Comparison of ENCODE assay signal across 28 mouse cellular contexts in the genomic region with DNA sequence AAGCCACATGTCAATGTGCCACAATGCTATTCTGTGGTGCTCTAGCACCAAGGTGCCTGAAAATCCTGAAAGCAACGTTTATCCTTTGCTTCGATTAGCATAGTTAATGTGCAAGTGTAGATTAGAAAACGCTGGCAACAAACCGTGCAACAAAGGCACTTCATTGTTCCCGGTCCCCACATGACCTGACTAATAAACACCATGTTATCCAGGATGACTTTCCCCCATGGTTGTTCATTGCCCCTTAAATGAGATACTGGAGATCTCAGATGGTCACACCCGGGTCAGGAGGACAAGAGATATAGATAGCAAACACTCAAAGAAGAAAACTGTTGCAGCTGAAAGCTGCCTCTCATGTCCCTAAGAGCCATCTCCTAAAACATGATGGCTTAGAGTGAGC.
"Had no signal": no experiment of that assay in that cellular context is flagged by ENCODE, and none has a peak within 500 bp of the region (broad histone marks: within the 10 kb centered on the region; RNA-seq: fewer than 3 reads in every experiment).

No protein-coding gene starts in this region.

- H3K27ac ChIP-seq: embryonic facial prominence, embryonic 10.5 days; embryonic facial prominence, embryonic 12.5 days; embryonic facial prominence, embryonic 13.5 days; embryonic facial prominence, embryonic 15.5 days; forebrain, embryonic 10.5 days; forebrain, embryonic 12.5 days; forebrain, embryonic 13.5 days; forebrain, embryonic 15.5 days; gastrocnemius, adult 2 months; heart, adult 2 months had no signal

- H3K4me3 ChIP-seq: embryonic facial prominence, embryonic 10.5 days; embryonic facial prominence, embryonic 12.5 days; embryonic facial prominence, embryonic 13.5 days; embryonic facial prominence, embryonic 15.5 days; erythroblast, embryonic 14.5 days; forebrain, embryonic 10.5 days; forebrain, embryonic 12.5 days; forebrain, embryonic 13.5 days; forebrain, embryonic 15.5 days; gastrocnemius, adult 2 months; heart, adult 2 months had no signal

- H3K9me3 ChIP-seq: embryonic facial prominence, embryonic 10.5 days; embryonic facial prominence, embryonic 12.5 days; embryonic facial prominence, embryonic 13.5 days; embryonic facial prominence, embryonic 15.5 days; forebrain, embryonic 10.5 days; forebrain, embryonic 12.5 days; forebrain, embryonic 13.5 days; forebrain, embryonic 15.5 days had no signal

- DNase-seq: cerebellum, adult 2 months; cerebellum, adult 8-10 months; cerebellum, adult 9-10 months; cerebellum, adult 9-11 months; cerebellum, postnatal 10 days; cerebellum, postnatal 14 days; cerebellum, postnatal 25 days; embryo, embryonic 11 days; forebrain, postnatal 0 days; gastrocnemius, adult 2 months; gastrocnemius, postnatal 10 days; gastrocnemius, postnatal 14 days; gastrocnemius, postnatal 25 days; gastrocnemius, postnatal 36 days; heart, adult 11 months; heart, adult 18-20 months; heart, adult 2 months had no signal

- ATAC-seq: forebrain, embryonic 13.5 days; forebrain, embryonic 14.5 days; forebrain, embryonic 15.5 days; forebrain, embryonic 16.5 days; forebrain, postnatal 0 days had no signal

- H3K4me2 ChIP-seq: embryonic facial prominence, embryonic 12.5 days; embryonic facial prominence, embryonic 13.5 days; embryonic facial prominence, embryonic 15.5 days; forebrain, embryonic 12.5 days; forebrain, embryonic 13.5 days; forebrain, embryonic 15.5 days had no signal

- H3K9ac ChIP-seq: embryonic facial prominence, embryonic 12.5 days; embryonic facial prominence, embryonic 13.5 days; embryonic facial prominence, embryonic 15.5 days; forebrain, embryonic 12.5 days; forebrain, embryonic 13.5 days; forebrain, embryonic 15.5 days; forebrain, postnatal 0 days had no signal

- H3K36me3 ChIP-seq: embryonic facial prominence, embryonic 10.5 days; embryonic facial prominence, embryonic 12.5 days; embryonic facial prominence, embryonic 13.5 days; embryonic facial prominence, embryonic 15.5 days; forebrain, embryonic 10.5 days; forebrain, embryonic 12.5 days; forebrain, embryonic 15.5 days had no signal

- H3K27me3 ChIP-seq: embryonic facial prominence, embryonic 12.5 days; embryonic facial prominence, embryonic 13.5 days; embryonic facial prominence, embryonic 15.5 days; forebrain, embryonic 12.5 days; forebrain, embryonic 13.5 days; forebrain, embryonic 15.5 days had no signal

- H3K4me1 ChIP-seq: embryonic facial prominence, embryonic 10.5 days; embryonic facial prominence, embryonic 12.5 days; embryonic facial prominence, embryonic 13.5 days; embryonic facial prominence, embryonic 15.5 days; forebrain, embryonic 10.5 days; forebrain, embryonic 12.5 days; forebrain, embryonic 13.5 days; forebrain, embryonic 15.5 days had no signal
